Mouse (Mus musculus): Measurements from ENCODE around the gene Gm45261.
A peak's percentile ranks its signal among the peaks of the same experiment; 100 is the strongest.

The Gm45261 gene

DNA sequence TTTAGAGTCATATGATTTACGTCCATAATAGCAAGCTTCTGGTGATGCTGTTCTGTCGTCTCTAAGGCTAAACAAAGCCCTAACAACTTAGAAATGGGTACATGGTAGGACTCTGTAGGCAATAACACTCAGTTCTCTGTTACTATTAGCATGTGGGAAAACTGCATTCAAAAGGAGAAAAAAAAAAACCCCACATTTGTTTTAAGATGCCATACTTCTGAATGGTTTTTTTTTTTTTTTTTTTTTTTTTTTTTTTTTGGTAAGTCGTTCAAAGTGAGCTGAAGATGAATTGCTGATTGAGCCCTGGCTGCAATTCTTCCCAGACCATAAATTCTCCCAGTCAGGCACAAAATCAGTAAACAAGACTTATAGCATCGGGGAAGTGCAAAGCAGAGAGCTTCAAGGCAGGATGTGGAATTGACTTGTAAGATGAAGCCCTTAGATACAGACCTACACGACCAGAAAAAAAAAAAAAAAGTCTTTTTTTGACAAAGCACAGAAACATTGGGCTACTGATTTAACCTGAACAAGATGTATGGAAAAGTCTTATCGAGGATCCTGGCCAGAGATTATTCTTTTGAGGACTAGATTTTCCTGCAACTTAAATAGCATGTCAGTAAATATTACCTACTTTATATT is 51.7 kb downstream of the Gm45261 start:
- DNase-seq = no peak

DNA sequence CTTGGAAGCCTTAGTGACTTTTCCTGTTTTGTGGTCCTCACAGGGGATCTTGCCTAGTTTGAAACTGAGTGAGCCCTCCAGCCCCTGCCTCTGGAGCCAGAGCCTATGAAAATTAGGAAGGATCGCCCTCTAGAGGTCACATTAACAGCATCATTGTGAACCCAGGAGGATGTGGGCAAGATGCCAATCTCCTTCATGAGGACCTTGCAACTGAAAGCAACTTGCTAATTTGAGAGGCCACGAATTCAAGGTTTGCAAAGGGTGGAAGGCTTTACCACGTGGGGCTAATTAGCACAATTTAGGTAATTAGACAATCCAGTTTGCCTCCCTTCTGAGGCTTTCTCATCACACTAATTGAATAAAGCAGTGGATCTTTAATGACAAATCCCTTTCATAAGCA is 52.7 kb downstream of the Gm45261 start:
- DNase-seq = peak; percentile 40

- DNase-seq = no peak
These were observed 57.1 kb downstream of the Gm45261 start for GRCm38 (mm10) chr1:80404196-80404595.

- DNase-seq = no peak
These were observed 57.8 kb downstream of the Gm45261 start for GRCm38 (mm10) chr1:80403366-80403893.

GRCm38 (mm10) chr1:80401961-80402360 is 59.3 kb downstream of the Gm45261 start:
- no peak for DNase-seq

Data from liver (tissue).